Mouse (Mus musculus) myocyte (in vitro differentiated cells): ENCODE data around the gene Arl6ip5.

Experiments
- POLR2A ChIP-seq: IDR thresholded peaks from one replicate; pipeline ENCODE4 v1.6.1; 2011; ENCODE audit warnings: low read depth, mild to moderate bottlenecking, control low read depth, moderate library complexity; ENCODE audit not compliant: insufficient read length
- POLR2AphosphoS2 ChIP-seq: IDR thresholded peaks from one replicate; pipeline ENCODE4 v1.6.1; 2011; ENCODE audit warnings: low read depth, control low read depth; ENCODE audit not compliant: insufficient read length

- no peak for TF ChIP-seq POLR2A
- no peak for TF ChIP-seq POLR2AphosphoS2
These were observed 2.1 kb upstream of the Arl6ip5 start for GRCm38 (mm10) chr6:97208406-97208805.
